Mouse (Mus musculus): ENCODE measurements around the gene 4930415O20Rik.

GRCm38 (mm10) chr15:98616362-98617175 is 45.8 kb downstream of the 4930415O20Rik start:
- no peak for TF ChIP-seq CTCF (IDR thresholded peaks at IDR 0.05; ENCODE audit: insufficient read depth, low read length)
- TF ChIP-seq POLR2A (IDR thresholded peaks at IDR 0.05; ENCODE audit: borderline replicate concordance, extremely low read depth, low read depth, low read length) = no peak
